Mouse (Mus musculus) Muller cell, postnatal 12 days (primary cell): ENCODE data around the gene Mbnl1.

Source experiments
- DNase-seq: peaks from one replicate; pipeline ENCODE4 v3.0.0-alpha.2; 2015; ENCODE audit errors: inconsistent ontology term

Gene Mbnl1

GRCm38 (mm10) chr3:60568801-60569568, 96.4 kb downstream of the Mbnl1 start:
- no peak for DNase-seq

- DNase-seq, result no peak
Observed at GRCm38 (mm10) chr3:60569781-60570180, 97.2 kb downstream of the Mbnl1 start.

GRCm38 (mm10) chr3:60570491-60571022, 97.9 kb downstream of the Mbnl1 start:
- DNase-seq, result peak; percentile 68

GRCm38 (mm10) chr3:60571493-60571892, 98.9 kb downstream of the Mbnl1 start:
- no peak for DNase-seq

- DNase-seq, result no peak
Observed at GRCm38 (mm10) chr3:60574199-60574598, 101.6 kb downstream of the Mbnl1 start.

GRCm38 (mm10) chr3:60574849-60575524, 102.4 kb downstream of the Mbnl1 start:
- no peak for DNase-seq

- DNase-seq, result no peak
Observed at GRCm38 (mm10) chr3:60575945-60576344, 103.3 kb downstream of the Mbnl1 start.

GRCm38 (mm10) chr3:60576366-60577046, 103.9 kb downstream of the Mbnl1 start:
- no peak for DNase-seq

GRCm38 (mm10) chr3:60579880-60580279, 107.2 kb downstream of the Mbnl1 start:
- no peak for DNase-seq

- DNase-seq, result no peak
Observed at GRCm38 (mm10) chr3:60580699-60581098, 108.1 kb downstream of the Mbnl1 start.

GRCm38 (mm10) chr3:60582154-60582553, 109.5 kb downstream of the Mbnl1 start:
- DNase-seq, result no peak

GRCm38 (mm10) chr3:60582620-60583019, 110.0 kb downstream of the Mbnl1 start:
- DNase-seq, result no peak

- DNase-seq, result no peak
Observed at GRCm38 (mm10) chr3:60584704-60585103, 112.1 kb downstream of the Mbnl1 start.

GRCm38 (mm10) chr3:60586046-60586445, 113.4 kb downstream of the Mbnl1 start:
- no peak for DNase-seq

- DNase-seq, result peak; percentile 58
Observed at GRCm38 (mm10) chr3:60587149-60587548, 114.5 kb downstream of the Mbnl1 start.

- DNase-seq, result no peak
Observed at GRCm38 (mm10) chr3:60589361-60589760, 116.7 kb downstream of the Mbnl1 start.

GRCm38 (mm10) chr3:60595606-60596005, 123.0 kb downstream of the Mbnl1 start:
- no peak for DNase-seq

- no peak for DNase-seq
Observed at GRCm38 (mm10) chr3:60596985-60597384, 124.4 kb downstream of the Mbnl1 start.

GRCm38 (mm10) chr3:60601686-60602085, 129.1 kb downstream of the Mbnl1 start:
- DNase-seq, result no peak

GRCm38 (mm10) chr3:60602923-60603549, 130.4 kb downstream of the Mbnl1 start:
- peak; percentile 80 for DNase-seq

- DNase-seq, result no peak
Observed at GRCm38 (mm10) chr3:60603637-60604036, 131.0 kb downstream of the Mbnl1 start.

- no peak for DNase-seq
Observed at GRCm38 (mm10) chr3:60604205-60604604, 131.6 kb downstream of the Mbnl1 start.
